In the genomic region with DNA sequence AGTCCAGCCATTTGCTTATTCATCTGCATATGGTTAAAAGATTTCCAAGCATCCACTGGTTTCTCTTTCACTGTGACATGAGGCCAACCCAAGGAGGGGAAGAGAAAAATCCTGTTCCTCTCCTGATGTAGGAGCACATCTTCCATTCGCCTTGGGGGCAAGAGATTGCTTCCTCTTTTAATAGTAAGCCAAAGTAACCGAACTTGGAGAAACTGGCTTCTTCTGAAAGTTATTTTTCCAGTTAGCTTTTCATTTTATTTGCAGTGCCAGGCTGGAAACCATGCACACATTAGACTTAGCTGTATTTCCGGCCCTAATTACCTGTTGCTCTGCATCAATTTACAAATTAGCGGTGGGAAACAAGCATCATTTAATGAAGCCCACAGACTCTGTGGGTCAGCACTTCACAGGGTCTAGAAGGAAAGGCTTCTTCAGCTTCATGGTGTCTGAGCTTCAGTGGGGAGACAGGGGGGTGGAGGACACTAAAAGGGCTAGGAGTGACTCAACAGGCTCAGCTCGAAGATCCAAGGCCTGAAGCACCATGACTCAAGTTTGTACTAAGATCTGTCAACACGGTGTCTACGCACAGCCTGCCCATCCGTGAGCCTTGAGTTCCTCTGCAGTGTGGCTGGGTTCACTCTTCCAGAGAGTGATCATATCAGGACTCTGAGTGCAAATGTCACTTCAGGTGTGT, we compare ENCODE assay signal across 15 mouse cellular contexts. TPM values are rescaled to one million over a fixed set of nuclear protein-coding genes. Genes with fewer than 3 reads are reported as not detected.
DNase-seq lines count a peak whose midpoint lies in the region; ATAC-seq and TF ChIP-seq lines count a peak whose summit lies in the region.
"Had no signal": no experiment of that assay in that cellular context is flagged by ENCODE, and none has a peak within 500 bp of the region (broad histone marks: within the 10 kb centered on the region; RNA-seq: fewer than 3 reads in every experiment).

No protein-coding gene starts in this region.

- TF ChIP-seq CTCF in liver, postnatal 0 days (IDR thresholded peaks at IDR 0.05; ENCODE audit: low read depth): no peak

- H3K27me3 ChIP-seq in liver, postnatal 0 days (ENCODE audit: insufficient read depth, low read length): no peaks in the 10 kb centered on the region
- H3K27me3 ChIP-seq in liver, embryonic 11.5 days (replicated peaks; ENCODE audit: control insufficient read depth, insufficient read depth, low read length): no peaks in the 10 kb centered on the region
- H3K27me3 ChIP-seq in heart, embryonic 14.5 days (ENCODE audit: control insufficient read depth, insufficient read depth, low read length): no peaks in the 10 kb centered on the region
- H3K27me3 ChIP-seq: forebrain, embryonic 12.5 days; stomach, embryonic 15.5 days had no signal

- ATAC-seq in liver, postnatal 0 days: no peak
- ATAC-seq in liver, embryonic 11.5 days (replicated peaks; ENCODE audit: low FRiP score): no peak
- no peak for ATAC-seq in heart, embryonic 14.5 days (ENCODE audit: insufficient number of reproducible peaks, insufficient read depth, low FRiP score, low read depth)
- no peak for ATAC-seq in frontal cortex, adult (ENCODE audit: low TSS enrichment)
- ATAC-seq: inflammation-experienced regulatory T-cells, adult 6 months had no signal

- peaks cover 5% of the 10 kb centered on the region; the same call in 1 of the 2 replicates for H3K4me1 ChIP-seq in liver, postnatal 0 days (ENCODE audit: insufficient read depth)
- 0 out of 2 replicates have a peak, but pooled peaks cover 3% of the 10 kb centered on the region for H3K4me1 ChIP-seq in liver, embryonic 11.5 days (replicated peaks; ENCODE audit: control insufficient read depth, insufficient read depth, low read length)
- H3K4me1 ChIP-seq in heart, embryonic 14.5 days (ENCODE audit: control insufficient read depth in 2 of 2, insufficient read depth in 2 of 2, low read length in 2 of 2): peaks cover 8 to 11% of the 10 kb centered on the region in 2 experiments; a peak in 2 of 4 replicates

- H3K27ac ChIP-seq in liver, postnatal 0 days (ENCODE audit: low read depth): 0 out of 2 replicates have a peak overlapping the region, but pooled peaks have one; percentile 18
- no peak overlapping the region for H3K27ac ChIP-seq in liver, embryonic 11.5 days (ENCODE audit: low read depth, low read length)
- H3K27ac ChIP-seq in heart, embryonic 14.5 days (replicated peaks in 1 of 2; ENCODE audit: control insufficient read depth in 1 of 2, insufficient read depth in 1 of 2, low read depth in 2 of 2, low read length in 2 of 2): peak overlapping the region; percentile 2 to 10; a peak in 3 of 4 replicates
- H3K27ac ChIP-seq: forebrain, embryonic 12.5 days; stomach, embryonic 15.5 days had no signal

- H3K9me3 ChIP-seq in liver, postnatal 0 days (ENCODE audit: low read length): no peaks in the 10 kb centered on the region
- no peaks in the 10 kb centered on the region for H3K9me3 ChIP-seq in liver, embryonic 11.5 days (ENCODE audit: control insufficient read depth, low read length)
- H3K9me3 ChIP-seq in heart, embryonic 14.5 days (ENCODE audit: control insufficient read depth, low read length): no peaks in the 10 kb centered on the region
- H3K9me3 ChIP-seq: forebrain, embryonic 12.5 days; stomach, embryonic 15.5 days had no signal

- no peak for DNase-seq in liver, postnatal 0 days
- DNase-seq in liver, embryonic 11.5 days (ENCODE audit: low spot score): no peak
- peak; percentile 69 to 71 for DNase-seq in adrenal gland, postnatal 36 days
- no peak for DNase-seq in spleen, adult 12 weeks (ENCODE audit: low spot score)
- no peak for DNase-seq in right cerebral cortex, postnatal 4 days
- DNase-seq: cerebellum, postnatal 10 days; gastrocnemius, postnatal 25 days; lung, adult 18-20 months; retina, postnatal 1 day; thymus, postnatal 36 days had no signal

- H3K4me2 ChIP-seq in liver, postnatal 0 days (ENCODE audit: low read depth, low read length): no peak overlapping the region
- H3K4me2 ChIP-seq in liver, embryonic 11.5 days: no peak overlapping the region
- H3K4me2 ChIP-seq in heart, embryonic 14.5 days (ENCODE audit: low read length): no peak overlapping the region
- H3K4me2 ChIP-seq: forebrain, embryonic 12.5 days; stomach, embryonic 15.5 days had no signal

- no peak overlapping the region for H3K9ac ChIP-seq in liver, postnatal 0 days (replicated peaks)
- H3K9ac ChIP-seq in liver, embryonic 11.5 days (ENCODE audit: low read depth, low read length): no peak overlapping the region
- no peak overlapping the region for H3K9ac ChIP-seq in heart, embryonic 14.5 days (ENCODE audit: low read length)
- H3K9ac ChIP-seq: forebrain, embryonic 12.5 days; stomach, embryonic 15.5 days had no signal

- 60% methylated on average over 8 of the region's 8 CpGs for WGBS in liver, postnatal 0 days (ENCODE audit: insufficient replicate concordance)
- 71% methylated on average over 8 of the region's 8 CpGs for WGBS in liver, embryonic 11.5 days
- WGBS in heart, embryonic 14.5 days: 56% methylated on average over 8 of the region's 8 CpGs

- TF ChIP-seq EP300 in liver, postnatal 0 days (IDR thresholded peaks at IDR 0.05; ENCODE audit: low read depth): no peak

- H3K36me3 ChIP-seq in liver, postnatal 0 days (replicated peaks; ENCODE audit: insufficient read depth, low read length): no peaks in the 10 kb centered on the region
- H3K36me3 ChIP-seq in liver, embryonic 11.5 days (ENCODE audit: control insufficient read depth, insufficient read depth, low read length): no peaks in the 10 kb centered on the region
- no peaks in the 10 kb centered on the region for H3K36me3 ChIP-seq in heart, embryonic 14.5 days (ENCODE audit: control insufficient read depth, insufficient read depth, low read length)
- H3K36me3 ChIP-seq: forebrain, embryonic 12.5 days; stomach, embryonic 15.5 days had no signal

- H3K4me3 ChIP-seq in liver, postnatal 0 days (ENCODE audit: low read depth, low read length): no peak overlapping the region
- no peak overlapping the region for H3K4me3 ChIP-seq in liver, embryonic 11.5 days (ENCODE audit: low read depth, low read length)
- H3K4me3 ChIP-seq in heart, embryonic 14.5 days (ENCODE audit: control insufficient read depth in 1 of 2, insufficient read depth in 1 of 2, low read depth in 1 of 2, low read length in 2 of 2): no peak overlapping the region
- H3K4me3 ChIP-seq: forebrain, embryonic 12.5 days; stomach, embryonic 15.5 days had no signal

RNA-seq across cellular contexts. Expression of gene Cnn3, which starts 54.6 kb away (rescaled TPM):
- 128 and 143 TPM in 2 replicates for polyA plus RNA-seq in liver, postnatal 0 days (2015; fragmentation: Nextera tagmentation; extraction: Ambion mirVana)
- polyA plus RNA-seq in liver, embryonic 11.5 days (2014; fragmentation: Nextera tagmentation; extraction: Ambion mirVana): 294 and 295 TPM in 2 replicates
- total RNA-seq in adrenal gland, postnatal 36 days (2021): 100 to 1,000 TPM; 284 to 529 TPM
- 358 and 372 TPM in 2 replicates for polyA plus RNA-seq in heart, embryonic 14.5 days (2014; fragmentation: Nextera tagmentation; extraction: Ambion mirVana)

Comparison
In these comparisons a context has a peak if more than half of its experiments do, and no peak if none do; other contexts are left out.
1. DNase-seq: peak in adrenal gland, postnatal 36 days (2 of 2); none in liver, postnatal 0 days (single experiment), liver, embryonic 11.5 days (single experiment), spleen, adult 12 weeks (single experiment) and right cerebral cortex, postnatal 4 days (single experiment).